Mouse (Mus musculus) 3134 (cell line): ENCODE data around the gene Yeats2.

Source experiments
- DNase-seq: peaks from one replicate; pipeline ENCODE4 v3.0.0-alpha.2; 2011; ENCODE audit warnings: low spot score; ENCODE audit not compliant: insufficient read length; ENCODE audit errors: extremely low read depth

Yeats2 gene

DNA sequence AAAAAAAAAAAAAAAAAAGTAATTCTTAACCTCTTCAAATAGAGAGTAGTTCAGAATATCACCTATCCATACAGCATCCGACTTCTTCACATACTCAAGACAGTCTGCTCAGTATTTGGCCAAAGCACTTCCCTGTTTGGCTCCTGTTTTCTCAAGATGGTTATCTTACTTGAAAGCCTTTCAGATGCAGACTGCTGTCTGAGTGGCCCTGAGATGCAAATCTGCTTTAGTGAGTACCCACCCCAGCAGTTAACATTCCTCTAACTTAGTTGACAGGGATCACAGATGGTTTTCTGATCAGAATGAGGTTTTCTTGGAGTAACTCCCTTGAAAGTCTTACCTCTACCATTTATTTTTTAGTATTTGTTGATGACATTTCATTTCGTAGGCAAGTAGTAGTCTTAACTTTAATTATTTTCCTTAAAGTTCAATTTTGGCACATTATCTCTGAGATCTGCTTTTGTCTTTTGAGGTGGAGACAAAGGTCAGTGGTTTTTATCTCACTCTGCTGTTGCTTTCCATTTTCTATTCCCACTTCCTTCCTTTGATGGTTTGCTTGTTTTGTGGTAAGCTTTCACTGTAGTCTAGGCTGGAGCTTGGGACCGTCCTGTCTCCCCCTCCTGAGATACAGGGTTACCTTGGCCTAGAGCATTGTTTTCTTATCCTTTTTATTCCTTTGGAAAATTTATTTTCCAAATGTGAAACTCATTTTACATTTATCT lies 50.5 kb downstream of the Yeats2 start:
- no peak for DNase-seq

- DNase-seq = no peak
Measured at GRCm38 (mm10) chr16:20192043-20192442, 51.2 kb downstream of the Yeats2 start.

- no peak for DNase-seq
Measured at GRCm38 (mm10) chr16:20195546-20195945, 54.7 kb downstream of the Yeats2 start.

DNA sequence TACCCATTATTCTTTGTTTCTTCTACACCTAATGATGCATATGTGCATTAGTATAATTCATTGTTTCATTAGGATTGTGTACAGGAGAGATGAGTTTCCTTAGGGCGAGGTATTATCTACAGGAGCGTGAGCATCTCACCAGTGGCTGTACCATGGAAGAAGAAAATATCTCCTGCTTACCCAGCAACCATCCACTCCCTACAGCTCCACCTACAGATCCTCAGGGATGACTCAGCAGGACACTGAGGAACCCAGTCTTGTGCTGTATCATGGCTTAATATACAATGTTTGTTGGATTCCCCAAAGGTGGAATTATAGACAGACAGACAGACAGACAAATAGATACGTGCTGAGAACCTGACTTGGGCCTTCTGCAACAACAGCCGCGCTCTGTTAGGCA lies 56.1 kb downstream of the Yeats2 start:
- DNase-seq = no peak

DNA sequence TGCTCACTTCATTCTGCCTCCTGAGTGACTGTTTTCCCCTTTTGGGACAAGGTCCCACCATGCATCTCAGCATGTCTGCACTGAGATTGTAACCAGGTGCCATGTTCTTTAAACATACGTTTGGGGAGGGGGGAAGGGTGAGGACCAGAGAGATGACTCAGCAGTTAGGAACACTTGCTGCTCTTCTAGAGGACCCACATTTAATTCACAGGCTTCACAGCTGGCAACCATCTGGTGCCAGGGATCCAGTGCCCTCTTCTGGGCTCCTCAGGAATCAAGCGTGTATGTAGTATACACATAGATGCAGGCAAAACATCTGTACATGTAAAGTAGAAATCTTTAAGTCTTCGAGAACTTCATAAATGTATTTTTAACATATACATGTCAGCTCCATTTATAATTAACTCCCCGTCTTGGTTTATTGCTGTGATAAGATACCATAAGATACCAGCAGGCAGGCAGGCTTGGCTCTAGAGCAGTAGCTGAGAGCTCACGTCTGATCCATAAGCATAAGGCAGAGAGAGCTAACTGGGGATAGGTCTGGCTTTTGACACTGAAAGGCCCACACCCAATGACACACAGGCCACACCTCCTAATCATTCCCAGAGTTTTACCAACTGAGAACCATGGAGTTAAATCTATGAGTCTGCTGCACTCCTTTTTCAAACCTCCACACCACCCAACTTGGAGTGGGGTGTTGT lies 58.8 kb downstream of the Yeats2 start:
- DNase-seq = no peak

GRCm38 (mm10) chr16:20213591-20214226 lies 72.8 kb downstream of the Yeats2 start:
- no peak for DNase-seq

- DNase-seq = no peak
Measured at GRCm38 (mm10) chr16:20222726-20223125, 81.9 kb downstream of the Yeats2 start.

- no peak for DNase-seq
Measured at GRCm38 (mm10) chr16:20226676-20227075, 85.8 kb downstream of the Yeats2 start.

- DNase-seq = no peak
Measured at GRCm38 (mm10) chr16:20227504-20227903, 86.6 kb downstream of the Yeats2 start.

DNA sequence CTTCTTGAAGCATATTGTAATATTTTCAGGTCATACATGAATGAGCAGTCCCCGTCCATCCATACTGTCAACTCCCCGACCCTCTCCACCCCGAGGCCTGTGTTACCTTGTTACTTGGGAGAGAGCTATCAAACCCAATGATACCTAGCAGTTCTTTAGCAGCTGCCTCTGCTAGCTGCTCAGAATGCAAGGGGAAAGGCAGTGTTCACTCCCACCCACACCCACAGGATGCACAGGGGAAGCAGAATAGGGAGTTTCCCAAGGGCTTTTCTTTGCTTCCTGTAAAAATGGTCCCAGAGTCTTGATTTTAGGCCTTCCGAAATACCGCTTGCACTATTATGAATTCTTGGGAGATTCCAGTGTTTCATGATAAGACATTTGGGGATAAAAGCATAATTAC lies 87.3 kb downstream of the Yeats2 start:
- DNase-seq = no peak

DNA sequence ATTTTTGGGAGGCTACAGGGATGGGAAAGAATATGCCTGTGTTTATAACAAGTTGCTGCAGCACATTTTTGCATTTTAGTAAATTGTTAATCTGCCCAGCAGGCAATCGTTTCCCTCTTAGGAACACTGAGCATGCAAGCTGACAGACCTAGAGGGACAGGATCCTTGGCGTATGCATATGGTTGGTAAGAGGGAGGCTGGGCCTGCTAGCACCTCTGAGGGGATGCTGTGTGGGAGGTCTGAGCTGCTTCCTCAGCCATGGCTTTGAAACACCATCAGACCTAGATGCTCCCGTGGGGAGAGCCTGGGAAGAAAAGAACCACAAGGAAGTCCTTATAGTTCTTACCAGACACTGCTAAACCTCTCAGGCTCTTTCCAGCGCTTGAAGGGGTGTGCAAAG lies 93.5 kb downstream of the Yeats2 start:
- DNase-seq = no peak

- no peak for DNase-seq
Measured at GRCm38 (mm10) chr16:20237426-20237825, 96.6 kb downstream of the Yeats2 start.

- no peak for DNase-seq
Measured at GRCm38 (mm10) chr16:20238646-20239045, 97.8 kb downstream of the Yeats2 start.

GRCm38 (mm10) chr16:20240468-20241414 lies 99.9 kb downstream of the Yeats2 start, which contains the start of gene Map6d1:
Gene Map6d1, minus strand, starts transcription at chr16:20241358.
- DNase-seq = no peak

DNA sequence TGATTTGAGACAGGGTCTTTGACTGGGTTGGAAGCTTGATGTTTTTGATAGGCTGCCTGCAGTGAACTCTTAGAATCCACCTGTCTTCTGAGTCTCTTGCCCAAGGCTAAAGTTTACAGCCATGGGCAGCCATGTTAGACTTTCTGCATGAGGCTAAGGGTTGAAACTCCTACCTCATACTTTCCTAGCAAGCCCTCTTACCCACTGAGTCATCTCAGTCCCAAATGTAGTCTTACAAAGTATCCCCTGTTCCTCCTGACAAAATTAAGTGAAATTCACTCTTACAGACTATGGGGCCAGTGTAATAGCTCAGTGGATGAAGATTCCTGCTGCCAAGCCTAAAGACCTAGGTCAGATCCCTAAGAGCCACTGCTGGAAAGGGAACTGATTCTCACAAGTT lies 106.2 kb downstream of the Yeats2 start:
- no peak for DNase-seq

DNA sequence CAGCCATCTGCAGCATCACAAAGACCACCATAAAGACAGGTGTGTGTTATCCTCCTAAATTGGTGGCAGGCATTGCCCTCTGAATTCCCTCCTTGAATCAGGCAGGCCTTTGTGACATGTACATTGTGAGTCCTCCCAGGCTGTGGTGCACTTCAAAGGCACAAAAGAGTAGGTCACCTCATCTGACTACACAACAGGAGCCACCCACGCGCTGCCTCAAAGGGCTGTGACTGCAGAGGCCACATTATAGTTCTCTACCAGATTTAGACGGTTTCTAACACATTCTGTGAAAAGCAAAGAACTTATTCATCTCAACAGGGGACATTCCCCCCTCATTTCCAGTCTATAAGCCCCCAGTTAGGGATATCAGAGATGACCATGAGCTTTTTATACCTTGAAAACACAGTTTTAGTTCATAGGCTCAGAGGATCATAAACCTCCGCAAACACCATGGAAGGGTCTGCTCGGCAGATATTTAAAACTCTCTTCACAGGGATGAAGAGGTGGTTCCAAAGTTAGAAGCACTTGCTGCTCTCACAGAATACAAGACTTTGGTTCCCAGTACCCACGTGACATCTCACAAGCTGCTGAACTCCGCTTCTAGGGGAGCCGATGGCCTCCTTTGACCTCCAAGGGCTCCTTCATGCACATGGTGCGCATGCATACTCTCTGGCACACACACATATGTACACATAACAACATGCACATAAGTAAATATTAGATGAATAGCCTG lies 107.7 kb downstream of the Yeats2 start:
- no peak for DNase-seq

DNA sequence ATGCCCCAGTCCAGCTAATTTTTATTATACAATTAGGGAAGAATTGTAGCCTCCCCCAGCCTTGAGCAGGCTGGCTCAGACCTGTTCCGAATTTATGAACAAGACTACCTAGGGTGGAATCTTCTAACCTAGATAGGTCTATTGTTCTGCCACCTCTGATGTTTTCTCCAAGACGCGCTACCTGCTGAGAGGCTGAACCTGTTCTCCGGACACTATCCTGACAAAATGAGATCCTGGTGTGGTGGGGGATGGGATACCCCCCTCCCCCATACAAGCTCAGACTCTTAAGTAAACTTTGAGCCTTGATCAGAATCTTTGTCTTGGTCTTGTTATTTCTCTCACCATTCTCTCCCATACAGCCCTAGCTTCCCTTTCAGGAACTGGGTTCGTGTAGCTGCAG lies 117.1 kb downstream of the Yeats2 start:
- no peak for DNase-seq

DNA sequence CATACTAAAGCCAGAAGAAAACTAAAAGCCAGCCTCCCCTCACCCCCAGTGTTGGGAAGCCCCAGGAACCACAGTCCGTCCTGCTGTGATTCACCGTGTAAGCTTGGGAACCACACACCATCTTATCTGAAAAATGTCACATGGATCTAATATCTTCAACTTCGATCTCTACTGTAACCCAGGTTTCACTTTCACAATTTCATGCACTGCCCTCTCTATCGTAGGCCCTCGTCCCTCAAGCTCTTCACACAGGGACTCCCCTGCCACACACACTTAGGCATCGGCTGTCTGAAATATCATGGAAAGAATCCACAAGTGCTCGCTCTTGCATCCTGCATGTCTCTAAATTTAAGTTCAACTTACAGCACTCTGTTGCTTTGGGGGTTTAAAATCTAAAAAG lies 124.2 kb downstream of the Yeats2 start:
- no peak for DNase-seq

DNA sequence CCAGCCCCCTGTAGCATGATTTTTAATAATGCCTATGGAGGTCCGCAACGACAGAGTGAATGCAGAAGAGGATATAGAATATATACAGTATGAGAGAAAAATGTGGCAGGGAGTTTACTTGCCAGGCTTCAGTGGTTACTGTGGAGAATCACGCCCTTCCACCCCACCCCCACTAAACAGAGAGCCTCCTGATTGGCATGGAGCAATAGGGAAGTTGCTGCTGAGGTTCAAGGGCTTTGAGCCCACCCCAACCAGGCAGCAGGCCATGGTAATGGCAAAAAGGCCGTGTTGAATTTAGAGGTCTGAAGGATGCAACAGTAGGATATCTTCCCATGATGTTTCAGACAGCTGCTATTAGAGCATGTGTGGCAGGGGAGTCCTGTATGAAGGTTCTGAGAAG lies 130.5 kb downstream of the Yeats2 start:
- DNase-seq = no peak

DNA sequence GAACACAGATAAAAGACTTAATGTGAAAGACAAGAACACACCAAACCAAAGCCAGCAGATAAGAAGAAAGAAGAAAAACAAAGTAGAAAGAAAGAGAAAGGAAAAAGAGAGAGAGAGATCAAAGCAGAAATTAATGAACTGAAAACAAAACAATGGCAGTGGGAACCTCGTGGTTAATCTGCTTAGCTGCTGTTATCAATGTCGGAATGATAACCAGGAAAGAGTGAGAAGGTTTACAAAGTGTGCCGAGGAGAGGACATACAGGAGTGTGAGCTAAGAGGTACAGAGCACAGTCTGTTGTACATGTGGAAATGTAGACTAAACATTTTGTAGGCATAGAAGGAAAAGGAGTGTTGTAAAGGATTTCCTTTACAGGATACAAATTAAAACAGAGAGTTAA lies 132.1 kb downstream of the Yeats2 start:
- no peak for DNase-seq
